Mouse (Mus musculus): ENCODE data around the gene Slc15a1.

The Slc15a1 gene

GRCm38 (mm10) chr14:121493712-121494111 lies 11.3 kb downstream of the Slc15a1 start:
- DNase-seq (ENCODE audit: low spot score): no peak

DNA sequence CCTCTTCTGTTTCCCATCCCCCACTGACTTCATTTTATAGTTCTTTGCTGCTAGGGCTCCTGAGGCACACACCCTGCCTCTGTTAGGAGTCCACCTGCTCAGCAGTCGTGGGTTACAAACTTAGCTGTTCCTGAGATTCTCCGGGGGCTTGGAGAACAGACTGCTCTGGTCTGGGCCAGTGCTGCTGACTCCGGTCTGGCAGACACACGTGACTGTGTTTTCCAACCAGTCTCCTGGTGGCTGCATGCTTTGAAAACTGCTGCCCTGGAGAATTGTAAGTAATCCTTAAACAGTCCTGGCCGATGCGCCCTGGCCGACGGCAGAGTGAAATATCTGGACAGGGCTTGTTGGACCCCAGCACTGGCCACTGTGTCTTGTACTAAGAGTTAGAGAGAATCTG lies 12.7 kb downstream of the Slc15a1 start:
- no peak for DNase-seq (ENCODE audit: low spot score)

DNA sequence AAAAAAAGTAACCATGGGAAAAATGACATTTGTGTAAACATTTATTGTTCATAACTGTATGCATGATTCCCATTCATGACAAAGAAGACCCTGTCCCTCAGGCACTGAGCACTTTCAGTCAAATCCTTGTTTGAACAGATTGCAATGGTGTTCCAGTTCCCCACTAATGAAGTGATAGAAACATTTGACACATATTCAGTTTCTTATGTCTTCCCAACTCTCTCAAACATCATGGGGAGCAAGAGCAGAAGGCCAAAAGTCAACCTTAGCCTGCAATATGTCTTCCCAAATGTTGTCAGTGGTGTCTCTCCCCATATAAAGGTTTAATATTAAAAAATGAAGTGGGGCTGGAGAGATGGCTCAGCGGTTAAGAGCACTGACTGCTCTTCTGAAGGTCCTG lies 19.3 kb downstream of the Slc15a1 start:
- no peak for DNase-seq (ENCODE audit: low spot score)

- no peak for DNase-seq (ENCODE audit: low spot score)
These were observed 20.6 kb downstream of the Slc15a1 start for GRCm38 (mm10) chr14:121484436-121484835.

DNA sequence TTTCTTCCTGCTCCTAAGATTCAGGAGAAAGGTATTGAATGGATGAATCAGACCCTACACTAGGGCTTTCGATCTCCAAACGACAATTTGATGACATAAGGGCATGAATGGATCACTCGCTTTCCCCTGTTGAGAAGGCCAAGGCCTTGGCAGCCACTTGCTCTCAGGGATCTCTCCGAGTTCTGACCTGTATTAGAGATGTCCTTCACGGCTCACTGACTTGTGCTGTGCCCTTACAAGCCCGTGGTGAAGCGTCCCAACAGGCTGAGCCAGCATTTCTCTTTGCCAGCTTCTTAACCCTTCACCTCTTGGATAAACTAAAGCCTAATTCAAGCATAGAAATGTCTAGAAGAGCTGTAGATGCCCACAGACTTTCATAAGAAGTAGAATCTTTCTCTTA lies 22.9 kb downstream of the Slc15a1 start:
- DNase-seq (ENCODE audit: low spot score): no peak

DNA sequence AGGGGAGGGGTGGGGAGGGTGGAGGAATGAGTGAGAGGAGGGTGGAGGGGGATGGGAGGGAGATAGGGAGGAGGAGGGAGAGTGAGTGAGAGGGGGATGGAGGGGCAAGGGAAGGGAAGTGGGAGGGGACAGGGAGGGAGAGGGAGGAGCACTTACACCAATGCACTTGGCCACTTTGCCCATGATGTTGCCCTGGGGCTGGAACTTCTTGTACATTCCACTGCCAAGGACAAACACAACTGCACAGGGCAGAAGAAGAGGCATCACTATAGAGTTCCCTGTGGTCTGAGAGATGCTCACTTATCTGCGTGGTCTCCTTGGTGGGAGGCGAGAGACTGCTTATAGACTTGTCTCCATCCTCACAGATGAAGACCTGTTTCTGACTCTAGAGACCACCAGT lies 23.5 kb downstream of the Slc15a1 start:
- no peak for DNase-seq (ENCODE audit: low spot score)

GRCm38 (mm10) chr14:121479096-121479495 lies 26.0 kb downstream of the Slc15a1 start:
- DNase-seq (ENCODE audit: low spot score): no peak

DNA sequence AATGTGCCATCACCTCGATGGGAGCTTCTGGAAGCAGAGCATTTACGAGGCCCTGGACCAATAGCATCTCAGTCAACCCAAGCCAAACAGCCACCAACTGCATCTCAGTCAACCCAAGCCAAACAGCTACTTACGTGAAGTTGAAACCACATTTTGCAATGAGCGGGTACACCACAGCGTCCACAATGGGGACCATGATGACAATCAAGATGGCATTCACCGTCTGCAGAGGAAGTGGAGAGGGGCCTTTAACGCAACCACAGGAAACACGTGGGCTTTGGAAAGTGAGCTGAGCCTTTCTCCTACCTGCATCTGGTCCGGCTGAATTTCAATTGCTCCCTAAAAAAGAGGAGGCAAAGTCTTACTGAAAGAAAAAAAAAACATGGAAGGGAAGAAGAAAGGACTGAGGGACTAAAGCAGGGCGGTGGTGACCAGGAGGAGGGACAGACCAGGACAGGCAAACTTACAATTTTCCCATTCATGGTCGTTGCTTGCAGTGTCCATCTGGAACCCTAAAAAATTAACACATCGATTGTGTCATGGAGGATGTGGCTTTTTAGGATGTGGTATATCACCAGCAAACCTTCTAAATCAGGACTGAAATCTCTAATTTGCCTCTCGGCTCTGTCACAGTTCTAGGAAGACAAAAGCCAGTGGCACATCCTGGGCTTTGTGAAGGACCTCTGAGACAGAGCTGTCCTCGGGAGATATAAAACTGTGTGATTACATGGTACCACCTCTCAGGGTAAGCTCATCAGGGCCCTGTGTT lies 26.9 kb downstream of the Slc15a1 start:
- no peak for DNase-seq (ENCODE audit: low spot score)

DNA sequence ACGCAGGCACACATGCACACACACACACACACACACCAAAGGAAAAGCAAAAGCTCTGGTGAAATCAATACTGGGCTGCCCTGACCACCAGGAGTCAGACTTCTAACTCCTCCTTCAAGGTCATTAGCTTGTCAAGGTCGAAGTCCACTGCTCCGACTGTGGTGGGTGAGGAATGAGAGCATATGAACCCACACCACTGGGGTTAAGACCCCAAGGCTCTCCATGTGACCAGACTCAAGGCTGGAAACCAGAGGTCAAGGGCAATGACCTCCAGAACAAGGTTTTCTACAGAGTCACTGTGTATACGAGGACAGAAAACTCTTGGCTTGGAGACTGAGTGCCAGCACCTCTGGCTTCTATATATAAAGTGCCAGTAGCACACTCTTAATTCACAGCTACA lies 31.2 kb downstream of the Slc15a1 start:
- DNase-seq (ENCODE audit: low spot score): no peak

GRCm38 (mm10) chr14:121471545-121472121 lies 33.4 kb downstream of the Slc15a1 start:
- no peak for DNase-seq (ENCODE audit: low spot score)

DNA sequence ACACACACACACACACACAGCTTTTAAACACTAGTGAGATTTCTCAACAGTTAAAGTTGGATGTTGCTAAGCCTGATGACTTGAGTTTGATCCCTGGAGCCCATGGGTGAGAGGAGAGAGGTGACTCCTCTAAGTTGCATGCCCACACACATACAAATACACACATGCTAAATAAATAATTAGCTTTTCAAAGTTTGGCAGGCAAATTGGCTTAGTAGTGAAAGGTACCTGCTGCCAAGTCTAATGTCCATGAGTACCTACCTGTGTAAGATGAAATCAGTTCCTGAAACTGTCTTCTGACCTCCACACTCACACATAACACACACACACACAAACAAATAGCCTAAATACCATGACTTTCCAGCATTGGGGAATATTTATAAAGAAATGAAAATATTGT lies 35.5 kb downstream of the Slc15a1 start:
- DNase-seq (ENCODE audit: low spot score): no peak

DNA sequence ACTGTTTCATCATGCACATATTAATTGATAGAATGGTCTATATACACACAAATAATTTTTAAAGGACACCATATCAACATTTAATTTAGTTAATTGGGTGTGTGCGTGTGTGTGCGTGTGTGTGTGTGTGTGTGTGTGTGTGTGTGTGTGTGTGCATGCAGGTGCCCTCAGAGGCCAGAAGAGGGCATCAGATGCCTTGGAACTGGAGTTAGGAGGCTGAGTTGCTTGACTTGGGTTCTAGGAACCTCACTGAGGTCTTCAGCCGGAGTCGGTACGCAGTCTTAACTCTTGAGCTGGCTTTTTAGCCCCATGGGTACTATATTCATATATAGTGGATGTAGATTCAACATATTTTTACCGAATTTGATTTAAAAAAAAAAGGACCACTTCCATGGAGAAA lies 37.4 kb downstream of the Slc15a1 start:
- no peak for DNase-seq (ENCODE audit: low spot score)

DNA sequence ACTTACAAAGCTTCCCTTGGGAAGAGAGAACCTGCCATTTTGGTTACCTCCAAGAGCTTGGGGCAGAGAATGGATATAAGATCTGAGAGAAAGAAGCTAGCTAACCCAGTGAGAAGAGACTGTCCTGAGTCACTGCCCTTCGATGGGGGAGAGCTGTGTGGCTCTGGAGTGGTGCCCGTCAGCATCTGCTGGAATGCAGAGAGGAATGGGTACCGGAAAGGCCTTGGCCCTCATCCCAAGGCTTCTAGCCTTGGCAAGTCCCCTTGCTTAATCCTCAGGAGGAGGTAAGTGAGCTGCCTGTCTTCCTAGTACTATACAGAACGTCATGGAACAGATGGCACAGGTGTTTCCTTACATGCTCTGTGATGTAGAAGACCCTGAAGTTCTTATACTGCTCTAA lies 38.6 kb downstream of the Slc15a1 start:
- DNase-seq (ENCODE audit: low spot score): no peak

GRCm38 (mm10) chr14:121464318-121464717 lies 40.7 kb downstream of the Slc15a1 start:
- no peak for DNase-seq (ENCODE audit: low spot score)

- DNase-seq (ENCODE audit: low spot score): no peak
These were observed 42.3 kb downstream of the Slc15a1 start for GRCm38 (mm10) chr14:121462756-121463155.

- no peak for DNase-seq (ENCODE audit: low spot score)
These were observed 44.1 kb downstream of the Slc15a1 start for GRCm38 (mm10) chr14:121460966-121461365.

- DNase-seq (ENCODE audit: low spot score): no peak
These were observed 46.5 kb downstream of the Slc15a1 start for GRCm38 (mm10) chr14:121458521-121458920.

GRCm38 (mm10) chr14:121457536-121457935 lies 47.5 kb downstream of the Slc15a1 start:
- DNase-seq (ENCODE audit: low spot score): no peak

- DNase-seq (ENCODE audit: low spot score): no peak
These were observed 48.4 kb downstream of the Slc15a1 start for GRCm38 (mm10) chr14:121456416-121457285.

DNA sequence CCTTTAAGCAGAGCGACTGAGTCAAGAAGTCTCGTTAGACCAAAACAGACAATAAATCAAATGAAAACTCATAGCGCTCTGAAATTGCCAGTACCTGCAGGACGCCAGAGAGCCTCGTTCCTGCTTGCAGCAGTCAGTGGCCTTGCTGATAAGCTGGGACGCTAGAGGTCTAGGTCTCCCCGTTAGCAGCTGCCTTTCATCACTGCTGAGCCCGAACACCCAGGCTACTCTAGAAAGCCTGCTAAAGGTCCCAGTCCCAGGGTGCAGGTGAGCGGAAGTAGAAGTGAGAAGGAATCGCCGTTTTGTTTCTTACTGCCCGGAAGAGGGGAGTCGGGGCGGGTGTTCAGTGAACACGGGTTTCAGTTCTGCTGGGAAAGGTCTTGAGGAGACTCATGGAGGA lies 49.1 kb downstream of the Slc15a1 start:
- DNase-seq (ENCODE audit: low spot score): no peak

GRCm38 (mm10) chr14:121455527-121455926 lies 49.5 kb downstream of the Slc15a1 start:
- peak; percentile 57 for DNase-seq (ENCODE audit: low spot score)

DNA sequence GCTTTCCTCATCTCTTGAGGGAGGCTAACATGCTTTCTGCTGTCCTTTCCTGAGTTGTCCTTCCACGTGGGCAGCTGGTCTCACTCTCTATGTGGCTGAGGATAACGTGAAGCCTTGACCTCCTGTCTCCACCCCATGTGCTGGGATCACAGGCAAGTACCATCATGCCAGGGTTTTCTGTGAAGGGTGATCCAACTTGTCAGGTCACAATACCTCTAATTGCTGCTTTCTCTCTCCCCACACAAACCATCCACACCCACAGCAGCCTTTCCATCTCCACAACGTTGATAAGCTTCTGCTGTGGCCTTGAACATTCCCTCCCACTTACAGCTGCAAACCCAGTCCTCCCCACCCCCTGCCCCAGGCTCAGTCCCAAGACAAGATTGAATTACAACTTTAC lies 51.9 kb downstream of the Slc15a1 start:
- no peak for DNase-seq (ENCODE audit: low spot score)

DNA sequence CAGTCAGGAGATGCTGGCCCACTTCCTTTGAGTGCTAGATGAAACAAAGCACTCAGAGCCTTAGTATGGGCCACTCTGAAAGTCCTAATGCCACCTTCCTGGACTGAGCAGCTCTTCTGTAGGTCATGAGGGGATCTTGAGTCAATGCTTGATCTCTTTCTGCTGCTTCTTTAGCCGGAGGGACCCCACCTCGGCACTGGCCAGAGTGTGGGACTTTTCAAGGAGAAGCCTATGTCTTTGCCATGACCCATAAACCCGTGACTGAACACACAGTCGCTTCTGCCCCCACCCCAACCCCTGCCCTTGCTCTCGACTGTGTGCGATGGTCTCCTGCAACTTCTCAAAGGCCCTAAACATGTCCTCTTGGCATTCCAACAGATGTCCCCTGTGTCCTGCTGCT lies 52.8 kb downstream of the Slc15a1 start:
- DNase-seq (ENCODE audit: low spot score): no peak

All from lung, postnatal 25 days (tissue).